ENCODE assay signal across 8 mouse cellular contexts in genomic region chr2:170193211-170193610, GRCm38 (mm10). TPM values are rescaled to one million over a fixed set of nuclear protein-coding genes. Genes with fewer than 3 reads are reported as not detected.
DNase-seq lines count a peak whose midpoint lies in the region; ATAC-seq lines count a peak whose summit lies in the region.

No protein-coding gene starts in this region.

- peak overlapping the region; percentile 24; the same call in 1 of the 2 replicates for H3K4me3 ChIP-seq in midbrain, embryonic 16.5 days (ENCODE audit: low read depth, low read length)

- 0 out of 2 replicates have a peak overlapping the region, but pooled peaks have one; percentile 47 for H3K9ac ChIP-seq in midbrain, embryonic 16.5 days (ENCODE audit: low read depth, low read length)

- peaks cover 15% of the 10 kb centered on the region for H3K4me1 ChIP-seq in midbrain, embryonic 16.5 days (ENCODE audit: control insufficient read depth, insufficient read depth, low read length)

- H3K9me3 ChIP-seq in midbrain, embryonic 16.5 days (replicated peaks; ENCODE audit: control insufficient read depth, low read length, poor library complexity, severe bottlenecking): no peaks in the 10 kb centered on the region

- no peaks in the 10 kb centered on the region for H3K36me3 ChIP-seq in midbrain, embryonic 16.5 days (ENCODE audit: control insufficient read depth, insufficient read depth, low read length)

- peak overlapping the region; percentile 50 for H3K4me2 ChIP-seq in midbrain, embryonic 16.5 days (ENCODE audit: low read length)

- DNase-seq in layer of hippocampus, postnatal 10 days (ENCODE audit: low spot score in 2 of 2): peak; percentile 21 to 30
- no peak for DNase-seq in layer of hippocampus, adult 9-10 months (ENCODE audit: low spot score)
- DNase-seq in embryo, embryonic 11 days: peak; percentile 59
- peak; percentile 53 for DNase-seq in induced T-regulatory cell, adult 2 months (ENCODE audit: low read depth)
- no peak for DNase-seq in right cerebral cortex, adult 18-20 months
- DNase-seq in urinary bladder, postnatal 4 days (ENCODE audit: low spot score in 2 of 2): no peak
- DNase-seq in ovary, postnatal 36 days (ENCODE audit: low spot score): no peak

- H3K27me3 ChIP-seq in midbrain, embryonic 16.5 days (ENCODE audit: control insufficient read depth, insufficient read depth, low read depth, low read length): no peaks in the 10 kb centered on the region

- peak; percentile 70; the same call in 1 of the 2 replicates for ATAC-seq in midbrain, embryonic 16.5 days

- H3K27ac ChIP-seq in midbrain, embryonic 16.5 days (ENCODE audit: low read length): peak overlapping the region; percentile 67

- WGBS in midbrain, embryonic 16.5 days: 2% methylated on average over 10 of the region's 10 CpGs

RNA-seq across cellular contexts. Expression of gene Zfp217, which starts 45.3 kb away (rescaled TPM):
- total RNA-seq in layer of hippocampus, postnatal 10 days (2021): 1 to 10 TPM; 4.5 to 5.5 TPM
- 0.87 and 1.0 TPM in 2 replicates for polyA plus RNA-seq in midbrain, embryonic 16.5 days (2015; fragmentation: Nextera tagmentation; extraction: Ambion mirVana)

Comparison
In these comparisons a context has a peak if more than half of its experiments do, and no peak if none do; other contexts are left out.
1. DNase-seq: peak in layer of hippocampus, postnatal 10 days (2 of 2), embryo, embryonic 11 days (single experiment) and induced T-regulatory cell, adult 2 months (single experiment); none in layer of hippocampus, adult 9-10 months (single experiment), right cerebral cortex, adult 18-20 months (single experiment), urinary bladder, postnatal 4 days (0 of 2) and ovary, postnatal 36 days (single experiment).